Mouse (Mus musculus): ENCODE measurements around the gene Chd2. TPM values are rescaled to one million over a fixed set of nuclear protein-coding genes. Genes with fewer than 3 reads are reported as not detected.

Chd2 gene
- polyA plus RNA-seq, 1 experiment: 48.6 TPM

- Histone ChIP-seq H3K36me3 (ENCODE audit: control insufficient read depth, insufficient read depth, low read length) (peaks cover 10% of the 10 kb centered on the region), H3K27me3 (ENCODE audit: control insufficient read depth, insufficient read depth, low read length) (no peaks in the 10 kb centered on the region), H3K4me1 (ENCODE audit: control insufficient read depth, insufficient read depth, insufficient read length) (peaks cover 6% of the 10 kb centered on the region), H3K27ac (ENCODE audit: insufficient read depth, low read length) (peak overlapping the region; percentile 16; the same call in 1 of the 2 replicates), H3K4me3 (ENCODE audit: extremely low read depth, insufficient read depth, insufficient read length) (peak overlapping the region; percentile 42; the same call in 1 of the 2 replicates)
- WGBS: 10% methylated on average over 2 of the region's 2 CpGs
- TF ChIP-seq CTCF (IDR thresholded peaks at IDR 0.05; ENCODE audit: extremely low read depth, insufficient read depth, insufficient read length, insufficient replicate concordance) (no peak), POLR2A (IDR thresholded peaks at IDR 0.05; ENCODE audit: low read depth, low read length) (peak; percentile 15)
- no peak for DNase-seq (ENCODE audit: low read depth in 1 of 2, low spot score in 2 of 2)
These were observed 2.4 kb downstream of the Chd2 start for GRCm38 (mm10) chr7:73539116-73539682.

- no peak for DNase-seq (ENCODE audit: low read depth in 1 of 2, low spot score in 2 of 2)
- Histone ChIP-seq H3K4me1 (ENCODE audit: control insufficient read depth, insufficient read depth, insufficient read length) (peaks cover 9% of the 10 kb centered on the region), H3K36me3 (ENCODE audit: control insufficient read depth, insufficient read depth, low read length) (peaks cover 10% of the 10 kb centered on the region), H3K4me3 (ENCODE audit: extremely low read depth, insufficient read depth, insufficient read length) (peak overlapping the region; percentile 35; the same call in 1 of the 2 replicates), H3K27me3 (ENCODE audit: control insufficient read depth, insufficient read depth, low read length) (no peaks in the 10 kb centered on the region), H3K27ac (ENCODE audit: insufficient read depth, low read length) (peak overlapping the region; percentile 95; the same call in 1 of the 2 replicates)
- no peak for TF ChIP-seq CTCF (IDR thresholded peaks at IDR 0.05; ENCODE audit: extremely low read depth, insufficient read depth, insufficient read length, insufficient replicate concordance)
- TF ChIP-seq POLR2A (IDR thresholded peaks at IDR 0.05; ENCODE audit: low read depth, low read length): no peak
- WGBS: 6% methylated on average over 4 of the region's 4 CpGs
These were observed 3.1 kb downstream of the Chd2 start for GRCm38 (mm10) chr7:73538424-73539079.

- Histone ChIP-seq H3K27me3 (ENCODE audit: control insufficient read depth, insufficient read depth, low read length) (no peaks in the 10 kb centered on the region), H3K27ac (ENCODE audit: insufficient read depth, low read length) (peak overlapping the region; percentile 95), H3K4me3 (ENCODE audit: extremely low read depth, insufficient read depth, insufficient read length) (peak overlapping the region; percentile 58), H3K4me1 (ENCODE audit: control insufficient read depth, insufficient read depth, insufficient read length) (peaks cover 12% of the 10 kb centered on the region), H3K36me3 (ENCODE audit: control insufficient read depth, insufficient read depth, low read length) (peaks cover 10% of the 10 kb centered on the region)
- WGBS: under 1% methylated on average over 46 of the region's 46 CpGs
- no peak for TF ChIP-seq CTCF (IDR thresholded peaks at IDR 0.05; ENCODE audit: extremely low read depth, insufficient read depth, insufficient read length, insufficient replicate concordance)
- peak; percentile 93 for TF ChIP-seq POLR2A (IDR thresholded peaks at IDR 0.05; ENCODE audit: low read depth, low read length)
- DNase-seq (ENCODE audit: low read depth in 1 of 2, low spot score in 2 of 2): peak; percentile 98 to 99
These were observed 3.8 kb downstream of the Chd2 start for GRCm38 (mm10) chr7:73537634-73538423.

GRCm38 (mm10) chr7:73537228-73537627, 4.4 kb downstream of the Chd2 start:
- Histone ChIP-seq H3K27me3 (ENCODE audit: control insufficient read depth, insufficient read depth, low read length) (no peaks in the 10 kb centered on the region), H3K4me1 (ENCODE audit: control insufficient read depth, insufficient read depth, insufficient read length) (peaks cover 15% of the 10 kb centered on the region), H3K4me3 (ENCODE audit: extremely low read depth, insufficient read depth, insufficient read length) (peak overlapping the region; percentile 58), H3K36me3 (ENCODE audit: control insufficient read depth, insufficient read depth, low read length) (peaks cover 8% of the 10 kb centered on the region), H3K27ac (ENCODE audit: insufficient read depth, low read length) (peak overlapping the region; percentile 87)
- no peak for DNase-seq (ENCODE audit: low read depth in 1 of 2, low spot score in 2 of 2)
- no peak for TF ChIP-seq POLR2A (IDR thresholded peaks at IDR 0.05; ENCODE audit: low read depth, low read length)
- TF ChIP-seq CTCF (IDR thresholded peaks at IDR 0.05; ENCODE audit: extremely low read depth, insufficient read depth, insufficient read length, insufficient replicate concordance): no peak
- 1% methylated on average over 10 of the region's 10 CpGs for WGBS

GRCm38 (mm10) chr7:73536579-73536978, 5.1 kb downstream of the Chd2 start:
- 31% methylated on average over 2 of the region's 2 CpGs for whole genome bisulfite sequencing
- TF ChIP-seq CTCF (IDR thresholded peaks at IDR 0.05; ENCODE audit: extremely low read depth, insufficient read depth, insufficient read length, insufficient replicate concordance) (no peak), POLR2A (IDR thresholded peaks at IDR 0.05; ENCODE audit: low read depth, low read length) (no peak)
- no peak for DNase-seq (ENCODE audit: low read depth in 1 of 2, low spot score in 2 of 2)
- no peaks in the 10 kb centered on the region for H3K27me3 ChIP-seq (ENCODE audit: control insufficient read depth, insufficient read depth, low read length)
- peak overlapping the region; percentile 51 for H3K27ac ChIP-seq (ENCODE audit: insufficient read depth, low read length)
- H3K36me3 ChIP-seq (ENCODE audit: control insufficient read depth, insufficient read depth, low read length): peaks cover 8% of the 10 kb centered on the region
- H3K4me1 ChIP-seq (ENCODE audit: control insufficient read depth, insufficient read depth, insufficient read length): peaks cover 21% of the 10 kb centered on the region
- H3K4me3 ChIP-seq (ENCODE audit: extremely low read depth, insufficient read depth, insufficient read length): no peak overlapping the region

GRCm38 (mm10) chr7:73535861-73536200, 5.8 kb downstream of the Chd2 start:
- Histone ChIP-seq H3K27me3 (ENCODE audit: control insufficient read depth, insufficient read depth, low read length) (no peaks in the 10 kb centered on the region), H3K4me3 (ENCODE audit: extremely low read depth, insufficient read depth, insufficient read length) (no peak overlapping the region), H3K36me3 (ENCODE audit: control insufficient read depth, insufficient read depth, low read length) (peaks cover 8% of the 10 kb centered on the region), H3K4me1 (ENCODE audit: control insufficient read depth, insufficient read depth, insufficient read length) (peaks cover 26% of the 10 kb centered on the region), H3K27ac (ENCODE audit: insufficient read depth, low read length) (no peak overlapping the region)
- 70% methylated on average over 4 of the region's 4 CpGs for WGBS
- TF ChIP-seq CTCF (IDR thresholded peaks at IDR 0.05; ENCODE audit: extremely low read depth, insufficient read depth, insufficient read length, insufficient replicate concordance) (no peak), POLR2A (IDR thresholded peaks at IDR 0.05; ENCODE audit: low read depth, low read length) (no peak)
- DNase-seq (ENCODE audit: low read depth in 1 of 2, low spot score in 2 of 2): no peak
